Mouse (Mus musculus) gonadal fat pad, adult 2 months (tissue): ENCODE data around the gene Acan. TPM values are rescaled to one million over a fixed set of nuclear protein-coding genes. Genes with fewer than 3 reads are reported as not detected.

Source experiments
- DNase-seq: peaks from one replicate; pipeline ENCODE4 v3.0.0-alpha.2; 2012; ENCODE audit warnings: low read depth
- polyA plus RNA-seq: library from polyadenylated mRNA; depleted of rRNA; stranded (reverse); fragments of >200 nt; gene quantifications from 2 replicates; pipeline ENCODE4 v1.2.3, GENCODE M21; 2012; rRNA removed

Gene Acan
- polyA plus RNA-seq, 1 experiment = 0.12 TPM

- DNase-seq = no peak
Measured at GRCm38 (mm10) chr7:79139891-79140591, 86.8 kb downstream of the Acan start.

- DNase-seq = no peak
Measured at GRCm38 (mm10) chr7:79140897-79141296, 87.6 kb downstream of the Acan start.

GRCm38 (mm10) chr7:79147011-79147837 is 93.9 kb downstream of the Acan start:
- DNase-seq = no peak

- no peak for DNase-seq
Measured at GRCm38 (mm10) chr7:79147931-79148653, 94.8 kb downstream of the Acan start.

GRCm38 (mm10) chr7:79148711-79149266 is 95.5 kb downstream of the Acan start, which contains the start of gene Mfge8:
Gene Mfge8 (minus strand): TSS chr7:79149060.
- DNase-seq = no peak

GRCm38 (mm10) chr7:79149522-79149921 is 96.2 kb downstream of the Acan start:
- DNase-seq = peak; percentile 80

GRCm38 (mm10) chr7:79159406-79159805 is 106.1 kb downstream of the Acan start:
- no peak for DNase-seq

Other genes starting within 250 kb of the Acan start
- gene Det1, start 206.2 kb upstream of the Acan start, polyA plus RNA-seq = 16.0 and 16.7 TPM in 2 replicates
- gene Aen, start 157.6 kb upstream of the Acan start, polyA plus RNA-seq = 34.6 and 35.2 TPM in 2 replicates
- gene Isg20, start 140.1 kb upstream of the Acan start, polyA plus RNA-seq = 314 and 327 TPM in 2 replicates
- gene Hapln3, start 77.5 kb downstream of the Acan start, polyA plus RNA-seq = 1.4 and 2.0 TPM in 2 replicates
- 3,925 and 6,021 TPM in 2 replicates for gene Mfge8, start 95.6 kb downstream of the Acan start, polyA plus RNA-seq
- gene Abhd2, start 219.7 kb downstream of the Acan start, polyA plus RNA-seq = 183 and 328 TPM in 2 replicates